In the genomic region with DNA sequence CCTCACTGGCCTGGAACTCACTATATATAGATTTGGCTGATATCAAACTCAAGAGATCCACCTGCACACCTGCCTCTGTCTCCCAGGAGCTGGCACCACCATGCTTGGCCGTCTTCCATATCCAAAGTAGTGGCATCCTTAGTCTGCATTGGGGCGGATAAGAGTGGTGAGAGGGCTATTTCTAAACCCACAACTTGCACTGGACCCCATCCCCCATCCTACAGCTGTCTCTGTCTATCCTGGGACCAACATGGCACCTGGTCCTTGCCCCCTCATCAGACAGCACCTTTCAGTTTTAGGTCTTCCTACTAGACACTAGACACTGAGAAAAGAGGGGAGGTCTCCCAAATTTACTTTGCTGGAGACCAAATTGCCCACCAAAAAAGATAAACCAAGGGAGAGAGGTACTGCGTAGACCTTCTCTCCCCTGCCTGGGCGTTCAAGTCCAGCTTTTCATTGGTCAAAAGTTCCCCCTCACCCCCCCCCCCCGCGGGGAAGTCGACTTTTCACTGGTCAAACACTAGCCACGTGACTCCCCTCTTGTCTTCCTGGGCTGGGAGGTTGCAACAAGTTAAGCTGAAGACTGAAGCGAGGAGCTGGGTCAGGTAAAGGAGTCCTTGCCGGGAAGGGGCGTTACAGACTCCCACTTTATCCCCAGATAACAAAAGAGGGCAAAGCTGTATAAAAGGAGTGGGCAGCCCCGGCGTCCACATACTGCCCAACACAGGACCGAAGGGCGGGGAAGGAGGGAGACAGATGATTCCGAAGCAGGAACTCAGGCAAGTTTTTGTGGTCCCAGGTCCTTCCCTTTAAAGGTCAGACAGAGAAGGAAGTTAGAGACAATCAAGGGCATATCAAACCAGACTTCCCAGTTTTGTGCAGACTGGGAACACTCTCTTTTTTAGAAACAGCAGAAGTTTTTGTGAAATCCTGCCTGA, we compare ENCODE assay signal across 8 mouse cellular contexts. TPM values are rescaled to one million over a fixed set of nuclear protein-coding genes. Genes with fewer than 3 reads are reported as not detected.
DNase-seq lines count a peak whose midpoint lies in the region; ATAC-seq and TF ChIP-seq lines count a peak whose summit lies in the region.

A gene (plus strand): TSS at position 531 of the 938 bp plus-strand sequence.

- H3K4me3 ChIP-seq in intestine, embryonic 15.5 days (replicated peaks) = peak within 1 kb of the TSS; percentile 53
- H3K4me3 ChIP-seq in limb, embryonic 11.5 days (ENCODE audit: low read depth, low read length) = peak within 1 kb of the TSS; percentile 44
- peak within 1 kb of the TSS; percentile 45 for H3K4me3 ChIP-seq in midbrain, embryonic 12.5 days
- peak within 1 kb of the TSS; percentile 48 for H3K4me3 ChIP-seq in stomach, postnatal 0 days (ENCODE audit: low read depth, low read length)

- TF ChIP-seq EP300 in stomach, postnatal 0 days (optimal IDR thresholded peaks at IDR 0.05) = no peak

- WGBS in intestine, embryonic 15.5 days = 5% methylated on average over 16 of the region's 16 CpGs
- WGBS in limb, embryonic 11.5 days = 6% methylated on average over 16 of the region's 16 CpGs
- WGBS in midbrain, embryonic 12.5 days = 4% methylated on average over 16 of the region's 16 CpGs
- WGBS in stomach, postnatal 0 days = 6% methylated on average over 16 of the region's 16 CpGs

- TF ChIP-seq CTCF in stomach, postnatal 0 days (IDR thresholded peaks at IDR 0.05; ENCODE audit: low read depth) = no peak

- H3K4me1 ChIP-seq in intestine, embryonic 15.5 days (replicated peaks) = peaks cover 13% of the 10 kb centered on the region
- peaks cover 9% of the 10 kb centered on the region for H3K4me1 ChIP-seq in limb, embryonic 11.5 days (ENCODE audit: control insufficient read depth, insufficient read depth, low read length)
- peaks cover 24% of the 10 kb centered on the region for H3K4me1 ChIP-seq in midbrain, embryonic 12.5 days
- H3K4me1 ChIP-seq in stomach, postnatal 0 days (replicated peaks; ENCODE audit: control insufficient read depth, insufficient read depth) = peaks cover 5% of the 10 kb centered on the region

- peaks cover 17% of the 10 kb centered on the region for H3K36me3 ChIP-seq in intestine, embryonic 15.5 days
- peaks cover 8% of the 10 kb centered on the region; the same call in 1 of the 2 replicates for H3K36me3 ChIP-seq in limb, embryonic 11.5 days (ENCODE audit: control insufficient read depth, insufficient read depth, low read length)
- peaks cover 24% of the 10 kb centered on the region for H3K36me3 ChIP-seq in midbrain, embryonic 12.5 days
- peaks cover 5% of the 10 kb centered on the region; the same call in 1 of the 2 replicates for H3K36me3 ChIP-seq in stomach, postnatal 0 days (ENCODE audit: control insufficient read depth, insufficient read depth, low read length)

- H3K27me3 ChIP-seq in intestine, embryonic 15.5 days (replicated peaks) = no peaks in the 10 kb centered on the region
- H3K27me3 ChIP-seq in limb, embryonic 11.5 days (ENCODE audit: control insufficient read depth, insufficient read depth, low read length) = no peaks in the 10 kb centered on the region
- H3K27me3 ChIP-seq in midbrain, embryonic 12.5 days = no peaks in the 10 kb centered on the region
- H3K27me3 ChIP-seq in stomach, postnatal 0 days (ENCODE audit: control insufficient read depth, insufficient read depth, low read length) = no peaks in the 10 kb centered on the region

- H3K27ac ChIP-seq in intestine, embryonic 15.5 days = peak within 1 kb of the TSS; percentile 65
- H3K27ac ChIP-seq in limb, embryonic 11.5 days (replicated peaks; ENCODE audit: low read depth, low read length) = 0 out of 2 replicates have a peak within 1 kb of the TSS, but pooled peaks have one; percentile 0
- H3K27ac ChIP-seq in midbrain, embryonic 12.5 days (replicated peaks) = 0 out of 2 replicates have a peak within 1 kb of the TSS, but pooled peaks have one; percentile 15
- peak within 1 kb of the TSS; percentile 66 for H3K27ac ChIP-seq in stomach, postnatal 0 days (replicated peaks)

- H3K4me2 ChIP-seq in intestine, embryonic 15.5 days (replicated peaks) = peak within 1 kb of the TSS; percentile 64
- H3K4me2 ChIP-seq in limb, embryonic 11.5 days (ENCODE audit: low read depth, severe bottlenecking) = peak within 1 kb of the TSS; percentile 53
- H3K4me2 ChIP-seq in midbrain, embryonic 12.5 days (replicated peaks) = peak within 1 kb of the TSS; percentile 61
- peak within 1 kb of the TSS; percentile 67 for H3K4me2 ChIP-seq in stomach, postnatal 0 days (replicated peaks; ENCODE audit: low read depth)

- DNase-seq in Muller cell, postnatal 12 days (ENCODE audit: inconsistent ontology term) = peak; percentile 95
- DNase-seq in gastrocnemius, postnatal 4 days (ENCODE audit: low spot score in 2 of 2) = peak in 1 of 2 experiments; percentile 62
- DNase-seq in limb, embryonic 11.5 days (ENCODE audit: low spot score) = peak; percentile 77
- DNase-seq in stomach, postnatal 0 days (ENCODE audit: low spot score) = peak; percentile 87
- no peak for DNase-seq in frontal cortex, postnatal 14 days (ENCODE audit: low spot score in 2 of 2)

- ATAC-seq in common myeloid progenitor, adult 5-6 weeks (replicated peaks; ENCODE audit: low read depth, poor library complexity, severe bottlenecking) = peak; percentile 75
- ATAC-seq in intestine, embryonic 15.5 days = peak; percentile 86
- peak; percentile 82 for ATAC-seq in limb, embryonic 11.5 days (ENCODE audit: insufficient number of reproducible peaks, low FRiP score, low TSS enrichment, low read depth)
- peak; percentile 76 for ATAC-seq in midbrain, embryonic 12.5 days (ENCODE audit: low FRiP score, low read depth)
- ATAC-seq in stomach, postnatal 0 days (ENCODE audit: low FRiP score, low TSS enrichment) = peak; percentile 77

- H3K9ac ChIP-seq in intestine, embryonic 15.5 days = peak within 1 kb of the TSS; percentile 55
- H3K9ac ChIP-seq in limb, embryonic 11.5 days (ENCODE audit: low read length) = peak within 1 kb of the TSS; percentile 55; the same call in 1 of the 2 replicates
- H3K9ac ChIP-seq in midbrain, embryonic 12.5 days (replicated peaks) = peak within 1 kb of the TSS; percentile 50
- H3K9ac ChIP-seq in stomach, postnatal 0 days (ENCODE audit: low read length) = peak within 1 kb of the TSS; percentile 59

- no peaks in the 10 kb centered on the region for H3K9me3 ChIP-seq in intestine, embryonic 15.5 days
- H3K9me3 ChIP-seq in limb, embryonic 11.5 days (ENCODE audit: control insufficient read depth, low read length) = no peaks in the 10 kb centered on the region
- H3K9me3 ChIP-seq in midbrain, embryonic 12.5 days = no peaks in the 10 kb centered on the region
- H3K9me3 ChIP-seq in stomach, postnatal 0 days (ENCODE audit: control insufficient read depth, low read length) = no peaks in the 10 kb centered on the region

RNA-seq across cellular contexts. Expression of the gene that starts here (rescaled TPM):
- 13.6 and 21.3 TPM in 2 replicates for total RNA-seq in common myeloid progenitor, adult 5-6 weeks (2017)
- 100 to 1,000 TPM; 193 to 208 TPM for total RNA-seq in gastrocnemius, postnatal 4 days (2021)
- 39.2 and 40.2 TPM in 2 replicates for polyA plus RNA-seq in intestine, embryonic 15.5 days (2015; fragmentation: Nextera tagmentation; extraction: Ambion mirVana)
- 10.3 and 11.5 TPM in 2 replicates for polyA plus RNA-seq in limb, embryonic 11.5 days (2014; fragmentation: Nextera tagmentation; extraction: Ambion mirVana)
- polyA plus RNA-seq in midbrain, embryonic 12.5 days (2016; fragmentation: Nextera tagmentation; extraction: Ambion mirVana) = 16.1 and 17.9 TPM in 2 replicates
- 48.4 and 48.6 TPM in 2 replicates for polyA plus RNA-seq in stomach, postnatal 0 days (2015; fragmentation: Nextera tagmentation; extraction: Ambion mirVana)

Comparison
In these comparisons a context has a peak if more than half of its experiments do, and no peak if none do; other contexts are left out.
1. DNase-seq: peak in Muller cell, postnatal 12 days (single experiment), limb, embryonic 11.5 days (single experiment) and stomach, postnatal 0 days (single experiment); none in frontal cortex, postnatal 14 days (0 of 2).
2. H3K27ac ChIP-seq: peak in every context shown above with its lines; median percentile 66 in stomach, postnatal 0 days; 65 in intestine, embryonic 15.5 days; 15 in midbrain, embryonic 12.5 days; 0 in limb, embryonic 11.5 days.
3. Peak in every context shown above with its lines, with median percentiles within 50 percentile points of each other: ATAC-seq, H3K4me2 ChIP-seq, H3K4me3 ChIP-seq and H3K9ac ChIP-seq.